Mouse (Mus musculus) left cerebral cortex, postnatal 4 days (tissue): ENCODE measurements around the gene Aspg. TPM values are rescaled to one million over a fixed set of nuclear protein-coding genes. Genes with fewer than 3 reads are reported as not detected.
A peak's percentile ranks its signal among the peaks of the same experiment; 100 is the strongest.

Experiments used
- DNase-seq: peaks from one replicate; pipeline ENCODE4 v3.0.0-alpha.2; 2022
- intact Hi-C: fragments of 180-260 bp; cut with DNase I; formaldehyde crosslinking; loops from one replicate; pipeline ENCODE4 v1.15.1; 2025
- total RNA-seq, 2 experiments: library from RNA; stranded (reverse); gene quantifications; 2 replicates each; pipeline ENCODE4 v1.2.3; 2021

Aspg gene
- total RNA-seq, 2 experiments from 2014 or later = 1.2 to 1.4 TPM

DNA sequence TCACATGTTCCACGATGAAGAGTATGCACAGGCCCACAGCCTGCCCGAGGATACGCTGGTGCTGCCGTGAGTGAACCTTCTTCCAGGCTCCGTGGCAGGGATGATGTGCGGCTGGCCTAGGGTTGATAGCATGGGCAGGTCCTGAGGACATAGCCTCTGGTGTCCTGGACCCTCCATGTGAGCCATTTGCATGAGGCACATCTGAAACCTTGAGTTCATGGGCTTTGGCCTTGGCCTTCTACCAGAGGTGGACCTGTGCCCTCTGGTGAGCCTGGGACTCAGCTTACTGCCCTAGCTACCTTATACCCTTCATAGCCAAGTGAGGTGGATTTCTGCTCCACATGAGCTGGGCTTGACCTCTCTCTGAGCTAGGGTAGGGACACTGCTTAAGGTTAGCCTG is 5.8 kb downstream of the Aspg start:
- intact Hi-C loops = loop anchor here (10.0 kb wide), 1 partner anchor 433 kb away; no protein-coding TSS in a partner anchor
- no peak for DNase-seq

DNA sequence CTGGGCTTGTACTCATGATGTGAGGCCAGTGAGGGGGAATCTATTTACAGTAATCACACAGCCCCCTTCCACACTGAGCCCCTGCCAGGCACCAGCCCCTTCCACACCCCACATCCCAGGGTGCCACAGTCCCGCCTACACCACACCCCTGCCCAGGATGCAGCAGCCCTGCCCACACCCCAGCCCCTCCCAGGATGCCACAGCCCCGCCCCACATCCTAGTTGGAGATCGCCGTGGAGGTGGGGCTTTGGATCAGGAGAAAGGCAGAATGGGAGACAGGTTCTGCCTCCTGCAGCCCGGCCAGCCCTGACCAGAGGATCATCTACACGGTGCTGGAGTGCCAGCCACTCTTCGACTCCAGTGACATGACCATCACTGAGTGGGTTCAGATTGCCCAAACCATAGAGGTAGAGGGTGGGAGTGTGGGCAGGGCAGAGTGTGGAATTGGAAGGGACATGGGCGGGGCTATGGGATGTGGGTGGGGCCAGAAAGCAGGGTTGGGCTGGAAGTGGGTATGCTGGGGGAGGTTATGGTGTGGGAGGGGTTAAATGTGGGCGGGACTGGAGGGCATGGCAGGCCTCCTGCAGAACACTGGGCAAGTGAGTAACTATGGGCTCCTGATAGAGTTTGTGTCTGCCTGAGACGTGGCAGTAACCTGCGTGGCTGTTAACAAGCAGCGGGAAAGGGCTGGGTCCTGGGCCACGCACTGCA is 6.4 kb downstream of the Aspg start:
- no peak for DNase-seq
- intact Hi-C loops = loop anchor here (10.0 kb wide), 1 partner anchor 432 kb away; no protein-coding TSS in a partner anchor

DNA sequence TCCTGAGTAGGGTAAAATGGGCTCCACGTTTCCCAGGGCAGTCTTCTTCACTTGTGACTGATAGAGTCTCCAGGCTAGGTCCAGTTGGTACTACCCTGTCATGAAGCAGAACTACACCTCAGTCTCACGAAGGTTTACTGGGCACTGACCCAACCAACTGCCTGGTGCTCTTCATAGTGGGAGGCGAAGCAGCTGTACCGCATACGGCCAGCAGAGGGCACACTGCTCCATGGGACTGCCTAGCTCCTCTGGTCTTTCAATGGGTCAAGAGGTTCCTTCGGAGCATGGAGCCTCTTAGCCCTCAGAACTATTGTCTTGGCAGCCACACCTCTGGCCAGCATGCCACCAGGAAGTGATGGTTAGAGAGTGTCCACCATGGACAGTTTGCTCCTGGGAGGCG is 7.2 kb downstream of the Aspg start:
- intact Hi-C loops = loop anchor here (10.0 kb wide), 1 partner anchor 431 kb away; no protein-coding TSS in a partner anchor
- peak; percentile 86 for DNase-seq

DNA sequence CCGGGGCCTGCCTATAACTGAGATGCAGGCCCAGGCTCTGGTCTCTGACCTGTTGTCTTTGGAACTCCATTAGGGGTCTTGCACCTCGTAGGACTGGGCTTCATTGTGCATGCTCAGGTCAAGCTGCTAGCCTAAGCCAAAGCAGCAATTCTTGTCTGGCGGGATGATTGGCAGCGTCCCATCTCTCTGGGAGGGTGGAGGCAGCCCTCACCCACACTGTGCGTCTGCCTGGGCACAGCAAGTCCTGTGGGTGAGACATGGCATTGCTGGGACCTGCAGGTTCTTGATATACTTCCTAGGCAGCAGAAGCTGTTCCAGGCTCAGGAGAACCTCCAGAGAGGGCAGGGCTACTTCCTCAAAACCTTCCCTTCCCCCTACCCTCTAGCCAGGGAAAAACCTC is 10.5 kb downstream of the Aspg start:
- DNase-seq = no peak
- intact Hi-C loops = loop anchor here (10.0 kb wide), 1 partner anchor 428 kb away; no protein-coding TSS in a partner anchor

DNA sequence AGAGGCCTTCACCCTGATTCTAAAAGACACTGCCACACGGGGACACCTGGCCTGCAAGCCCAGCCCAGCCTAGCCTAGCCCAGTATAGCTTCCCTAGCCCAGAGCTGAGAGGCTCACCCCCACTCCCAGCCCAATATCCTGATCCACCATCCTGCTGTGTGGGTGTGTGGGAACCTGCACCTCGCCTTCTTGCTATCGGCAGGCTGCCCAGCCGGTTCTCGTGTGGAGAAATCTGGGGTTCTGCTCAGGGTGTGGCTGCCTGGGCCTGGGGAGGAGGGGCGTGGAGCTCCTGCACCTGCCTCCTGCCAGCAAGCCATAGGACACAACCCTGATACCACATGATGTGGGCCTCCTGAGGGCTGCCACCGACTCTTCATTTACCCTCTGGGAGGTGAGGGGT is 11.2 kb downstream of the Aspg start:
- intact Hi-C loops = loop anchor here (10.0 kb wide), 1 partner anchor 427 kb away; no protein-coding TSS in a partner anchor
- no peak for DNase-seq

DNA sequence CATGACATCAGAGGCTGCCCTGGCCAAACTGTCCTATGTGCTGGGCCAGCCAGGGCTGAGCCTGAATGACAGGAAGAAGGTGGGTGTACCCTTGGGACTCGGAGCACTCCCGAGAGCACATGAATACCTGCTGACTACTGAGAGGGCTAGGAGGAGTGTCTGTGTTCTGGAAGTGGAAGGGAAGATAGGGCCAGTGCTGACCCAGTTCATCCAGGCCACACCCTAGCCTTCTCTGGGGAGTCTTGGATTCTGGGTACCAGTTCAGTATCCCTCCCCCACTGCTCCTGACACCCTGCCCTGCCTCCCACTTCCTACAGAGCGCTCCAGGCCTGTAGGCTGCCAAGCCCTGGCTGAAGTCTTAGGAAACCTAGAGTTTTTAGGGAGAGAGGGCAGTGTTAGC is 14.7 kb downstream of the Aspg start:
- no peak for DNase-seq
- intact Hi-C loops = no loop called here

DNA sequence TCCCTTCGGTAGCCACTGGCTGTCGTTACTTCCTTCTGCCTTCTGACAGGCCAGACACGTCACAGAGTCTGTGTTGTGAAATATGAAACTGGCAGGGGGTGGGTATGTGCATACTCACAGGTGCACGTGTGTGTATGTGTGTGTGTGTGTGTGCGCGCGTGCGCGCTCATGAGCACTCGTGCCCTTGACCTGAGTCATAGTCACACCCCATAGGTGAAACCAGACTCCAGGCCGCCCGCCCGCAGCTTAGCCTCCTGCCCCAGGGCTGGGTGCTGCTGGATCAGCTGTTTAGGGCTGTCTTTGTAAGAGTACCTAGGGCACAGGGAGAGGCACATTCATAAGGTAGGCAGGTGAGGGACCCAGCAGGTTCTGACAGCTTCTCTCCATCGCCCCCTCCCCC is 19.4 kb downstream of the Aspg start:
- intact Hi-C loops = no loop called here
- no peak for DNase-seq

DNA sequence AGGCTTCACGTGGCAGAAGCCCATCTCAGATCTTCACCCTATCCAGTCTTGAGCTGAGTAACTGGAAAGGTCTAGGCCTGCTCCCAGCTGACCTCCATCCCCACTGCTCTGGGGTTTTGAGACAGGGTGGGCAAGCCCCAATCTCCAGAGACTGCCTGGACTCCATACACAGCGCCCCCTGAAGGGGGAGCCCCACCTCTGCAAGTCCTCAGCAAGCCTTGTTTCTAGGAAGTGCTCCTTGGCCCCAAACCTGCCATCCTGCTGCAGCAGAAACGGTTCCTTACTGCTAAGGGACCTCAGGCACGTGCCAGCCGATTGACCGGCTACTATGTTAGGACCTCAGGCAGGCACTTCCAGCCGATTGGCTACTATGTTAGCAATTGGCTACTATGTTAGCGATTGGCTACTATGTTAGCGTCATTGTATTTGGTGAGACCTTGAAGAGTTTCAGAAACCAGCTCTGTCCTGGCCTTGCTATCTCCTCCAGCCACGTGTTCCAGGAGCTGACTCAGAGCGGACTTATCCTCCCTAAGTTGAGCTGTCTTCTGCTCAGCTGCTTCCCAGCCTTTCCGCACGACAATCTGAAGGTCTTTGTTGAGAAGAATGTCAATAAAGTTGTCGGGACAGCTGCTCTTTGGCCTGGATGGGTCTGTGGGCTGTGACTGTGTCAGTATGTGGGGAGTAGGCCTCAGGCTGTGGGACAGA is 20.6 kb downstream of the Aspg start:
- intact Hi-C loops = no loop called here
- no peak for DNase-seq

DNA sequence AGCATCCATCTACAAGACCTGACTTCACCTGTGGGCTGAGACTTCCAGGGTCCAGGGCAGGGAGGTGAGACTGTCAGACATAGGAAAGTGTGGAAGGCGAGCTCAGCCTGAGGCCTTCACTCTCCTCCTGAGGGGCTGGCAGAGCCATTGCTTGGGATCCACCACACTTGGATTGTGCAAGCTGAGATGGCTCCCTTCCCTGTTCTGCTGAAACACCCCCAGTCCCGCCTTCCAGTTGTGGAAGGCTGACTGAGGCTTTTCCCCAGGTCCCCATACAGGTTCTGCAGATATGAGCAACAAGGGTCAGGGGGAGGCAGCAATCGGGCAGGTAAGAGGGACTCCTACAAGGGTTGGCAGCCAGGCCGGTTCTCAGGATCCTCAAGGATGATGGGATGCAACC is 22.0 kb downstream of the Aspg start:
- intact Hi-C loops = no loop called here
- no peak for DNase-seq

DNA sequence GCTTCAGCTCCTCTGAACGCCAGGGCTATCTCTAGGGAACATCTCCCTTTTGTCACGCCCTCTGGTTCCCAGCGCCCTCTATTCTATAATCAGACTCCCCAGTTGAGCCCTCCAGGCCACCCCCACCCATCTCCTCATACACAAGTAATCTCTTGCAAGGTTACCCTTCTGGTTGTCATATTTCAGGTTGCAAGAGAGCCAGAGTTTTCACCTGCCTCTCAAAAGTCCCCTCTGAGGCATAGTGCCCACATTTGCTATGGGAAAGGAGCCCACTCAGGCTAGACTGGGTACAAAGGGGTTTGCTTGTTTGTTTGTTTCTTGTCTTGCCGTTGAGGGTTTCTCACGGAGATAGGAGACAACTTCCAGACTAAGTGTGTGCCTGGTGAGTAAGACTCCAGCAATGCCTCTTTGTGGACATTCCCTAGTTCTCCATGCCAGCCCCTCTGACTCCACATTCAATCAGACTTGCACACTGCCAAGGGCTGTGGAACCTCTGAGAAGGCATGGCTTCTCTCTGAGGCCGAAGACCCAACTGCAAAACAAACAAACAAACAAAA is 22.9 kb downstream of the Aspg start:
- intact Hi-C loops = no loop called here

DNA sequence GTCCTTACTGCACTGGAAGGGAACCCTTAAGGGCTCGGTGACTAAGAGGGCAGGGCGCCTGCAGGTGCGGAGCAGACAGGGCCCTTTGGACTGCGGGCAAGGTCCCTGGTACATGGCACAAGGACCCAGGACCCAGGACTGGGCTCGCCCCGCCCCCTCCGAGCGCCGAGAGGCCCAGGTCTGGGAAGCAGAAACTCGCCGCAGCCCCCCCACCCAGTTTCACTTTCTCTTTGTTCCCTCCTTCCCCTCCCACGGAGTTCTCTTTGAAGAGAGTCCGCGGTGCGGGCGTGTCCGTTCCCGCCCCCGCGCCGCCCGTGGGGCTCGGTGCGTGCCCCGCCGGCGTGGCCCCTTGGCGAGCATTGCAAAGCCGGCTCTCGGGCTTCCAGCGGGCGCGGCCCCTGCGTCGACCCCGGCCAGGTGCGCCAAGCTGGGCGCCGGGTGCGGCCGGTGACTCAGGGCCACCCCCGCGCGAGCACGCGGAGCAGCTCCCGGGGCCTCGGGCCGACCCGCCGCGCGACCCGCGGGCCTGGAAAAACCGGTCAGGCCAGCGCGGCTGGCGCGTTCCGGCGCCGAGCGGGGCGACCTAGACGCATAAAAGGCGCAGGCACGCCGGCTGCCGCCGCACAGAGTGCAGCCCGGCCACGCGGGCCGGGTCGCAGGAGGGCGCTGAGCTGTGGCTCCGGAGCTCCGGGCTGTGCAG is 23.8 kb downstream of the Aspg start:
- no peak for DNase-seq

More for the DNA sequence above, 22.9 kb downstream of the Aspg start:
- no peak for DNase-seq

DNA sequence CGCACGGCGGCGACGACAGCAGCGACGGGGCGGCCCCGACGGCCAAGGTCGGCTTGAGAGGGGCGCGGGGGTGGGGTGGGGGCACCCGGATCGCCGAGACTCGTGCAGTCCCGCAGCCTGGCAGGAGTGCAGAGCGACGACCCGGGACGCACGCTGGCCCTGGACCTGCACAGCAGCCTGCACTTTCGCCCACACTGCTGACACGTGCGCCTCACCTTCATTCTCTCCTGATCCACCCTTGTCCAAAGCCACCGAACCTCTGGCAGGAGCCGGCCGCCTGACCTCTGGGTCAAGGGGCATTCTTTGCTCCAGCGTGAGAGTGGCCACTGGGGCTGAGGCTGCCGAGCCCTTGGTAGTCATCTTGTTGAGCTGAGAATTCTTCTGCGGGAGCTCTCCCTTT is 24.5 kb downstream of the Aspg start:
- no peak for DNase-seq

More for the DNA sequence above, 23.8 kb downstream of the Aspg start:
- intact Hi-C loops = no loop called here

DNA sequence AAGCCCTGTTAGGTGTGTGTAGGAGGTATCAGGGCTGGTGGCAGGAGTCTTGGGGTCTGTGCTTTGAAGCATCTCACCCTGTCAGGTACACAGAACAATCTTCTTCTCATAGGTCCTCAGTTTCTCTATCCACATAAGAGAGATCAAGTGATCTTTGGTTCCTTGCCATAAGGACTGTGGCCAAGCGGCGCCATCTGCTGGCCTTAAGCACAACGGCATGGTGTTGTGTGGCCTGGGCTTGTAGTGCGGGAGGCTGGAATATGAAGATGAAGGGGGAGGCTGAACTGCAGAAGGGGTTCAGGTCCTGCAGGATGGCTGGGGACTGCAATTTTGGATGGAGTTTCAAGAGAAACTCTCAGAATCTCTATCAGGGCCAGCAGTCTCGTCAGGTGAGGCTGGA is 33.8 kb downstream of the Aspg start:
- peak; percentile 47 for DNase-seq
- intact Hi-C loops = loop anchor here (10.0 kb wide), 1 partner anchor 195 kb away; no protein-coding TSS in a partner anchor

More for the DNA sequence above, 24.5 kb downstream of the Aspg start:
- intact Hi-C loops = no loop called here

DNA sequence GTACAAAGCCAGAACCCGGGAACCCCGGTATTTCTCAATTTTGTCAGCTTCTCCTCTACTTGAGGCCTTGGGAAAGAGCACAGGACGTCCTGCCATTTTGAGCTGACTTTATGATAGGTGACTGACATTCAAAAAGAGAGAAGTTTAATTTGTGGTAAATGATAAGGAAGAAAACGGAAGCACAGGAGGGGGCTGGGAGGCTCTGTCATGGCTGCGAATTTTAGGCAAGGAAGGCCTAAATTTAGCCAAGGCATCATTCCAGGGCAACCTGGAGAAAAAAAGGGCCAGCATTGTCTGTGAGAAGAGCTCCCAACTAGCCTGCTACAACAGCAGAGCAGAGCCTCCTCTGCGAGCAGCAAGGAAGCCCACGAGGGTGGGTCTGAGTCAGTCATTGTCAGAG is 34.3 kb downstream of the Aspg start:
- intact Hi-C loops = loop anchor here (10.0 kb wide), 1 partner anchor 194 kb away; no protein-coding TSS in a partner anchor
- no peak for DNase-seq

DNA sequence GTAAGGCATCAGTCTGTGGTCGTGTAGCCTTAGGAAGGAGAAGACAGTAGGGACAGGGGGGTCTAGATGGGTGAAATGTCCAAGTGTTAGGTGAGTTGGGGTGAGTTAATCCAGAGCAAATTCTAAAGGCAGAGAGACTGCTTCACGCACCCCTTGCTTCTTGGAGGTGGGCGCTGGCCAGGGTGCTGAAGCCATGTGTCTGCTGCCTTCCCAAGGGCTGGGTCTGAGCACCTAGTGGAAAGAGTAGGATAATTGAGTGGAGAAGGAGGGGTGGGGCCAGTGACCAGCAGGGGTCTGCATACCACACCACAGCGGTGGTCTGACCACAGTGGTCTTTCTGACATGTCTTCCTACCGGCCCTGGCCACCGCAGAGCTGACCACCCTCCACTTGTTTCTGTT is 34.8 kb downstream of the Aspg start:
- no peak for DNase-seq
- intact Hi-C loops = loop anchor here (10.0 kb wide), 1 partner anchor 194 kb away; no protein-coding TSS in a partner anchor

DNA sequence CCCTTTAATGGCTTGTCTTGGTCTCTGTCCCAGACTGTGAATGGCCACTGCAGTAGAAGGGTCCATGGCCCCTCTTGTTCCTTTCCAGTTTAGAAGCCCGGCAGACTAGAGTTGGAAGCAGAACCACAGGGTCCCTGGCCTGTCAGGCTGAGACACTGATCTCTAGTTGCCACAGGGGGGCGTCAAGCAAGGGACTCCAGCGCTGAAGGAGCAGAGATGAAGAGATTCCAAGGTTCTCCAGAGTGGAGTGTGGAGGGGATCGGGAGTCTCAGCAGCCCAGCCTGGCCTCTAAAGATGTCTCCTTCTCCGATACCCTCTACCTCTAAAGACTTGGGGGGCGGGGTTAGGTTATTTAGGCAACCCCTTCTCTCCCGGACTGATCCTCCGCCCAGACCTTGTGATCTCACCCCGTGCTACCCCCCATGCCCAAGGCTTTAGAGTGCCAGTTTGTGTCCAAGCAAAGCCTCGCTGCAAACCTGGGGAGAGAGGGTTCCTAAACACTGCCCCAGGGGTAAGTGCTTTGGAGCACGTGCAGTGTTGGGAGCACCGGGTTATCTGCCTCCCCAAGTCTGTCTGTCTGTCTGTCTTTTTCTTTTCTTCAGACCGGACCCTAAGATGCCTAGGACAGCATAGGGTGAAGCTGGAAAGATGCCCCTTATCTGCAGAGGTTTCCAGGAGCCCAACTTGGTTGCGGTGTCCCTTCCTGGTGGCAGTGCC is 36.8 kb downstream of the Aspg start:
- intact Hi-C loops = loop anchor here (10.0 kb wide), 1 partner anchor 192 kb away; no protein-coding TSS in a partner anchor
- peak; percentile 53 for DNase-seq

DNA sequence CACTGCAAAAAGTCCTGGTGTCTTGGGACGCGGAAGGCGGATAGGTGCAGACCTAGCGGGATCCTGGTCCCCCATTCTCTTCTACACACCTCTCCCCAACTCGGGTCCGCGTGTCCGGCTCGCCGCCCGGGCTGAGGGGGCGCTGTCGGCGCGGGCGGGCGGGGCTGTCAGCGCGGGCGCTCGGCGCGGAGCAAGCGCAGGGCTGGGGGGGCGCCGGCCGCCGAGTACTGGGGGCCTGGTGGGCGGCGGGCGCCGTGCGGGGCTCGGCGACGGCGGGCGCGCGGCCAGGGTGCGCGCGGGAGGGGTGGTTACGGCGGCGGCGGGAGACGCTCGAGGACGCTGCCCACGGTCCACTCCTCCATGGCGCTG is 37.3 kb downstream of the Aspg start:
- no peak for DNase-seq
- intact Hi-C loops = loop anchor here (10.0 kb wide), 1 partner anchor 191 kb away; no protein-coding TSS in a partner anchor

DNA sequence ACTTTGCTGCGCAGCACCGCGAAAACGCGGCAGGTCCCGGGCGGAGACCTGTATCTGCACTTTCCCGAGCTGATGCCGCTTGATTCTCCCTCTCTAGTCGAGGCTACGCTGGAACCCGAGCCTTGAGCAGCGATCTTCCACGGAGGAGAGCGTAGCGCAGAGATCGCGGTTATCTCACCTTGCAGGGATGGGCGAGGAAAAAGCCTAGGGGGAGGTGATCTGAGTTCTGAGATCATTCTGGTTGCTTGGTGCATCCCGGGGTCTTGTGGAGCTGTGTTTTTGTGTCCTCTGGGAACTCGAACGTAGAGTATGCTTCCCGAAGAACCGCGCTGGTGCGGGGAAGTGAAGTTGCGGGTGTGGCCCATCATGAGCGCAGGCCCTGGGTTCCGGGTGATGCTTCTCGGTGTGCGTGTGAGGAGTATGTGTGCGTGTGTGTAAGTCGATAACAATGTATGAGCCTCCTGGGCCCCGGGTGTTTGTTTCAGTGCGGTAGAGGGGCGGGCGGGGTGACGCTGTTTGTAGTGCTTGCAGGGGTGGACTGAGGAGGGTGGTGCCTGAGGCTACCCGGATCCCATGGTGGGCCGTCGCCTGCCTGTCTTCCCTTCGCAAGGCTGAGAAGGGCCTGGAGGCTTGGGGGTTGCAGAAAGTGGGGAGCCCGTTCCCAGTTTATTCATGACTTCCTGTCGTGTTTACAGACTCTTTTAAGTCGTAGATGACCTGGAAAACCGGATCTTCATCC is 38.1 kb downstream of the Aspg start:
- intact Hi-C loops = loop anchor here (1.0 to 10.0 kb wide), 3 partner anchors 190 to 398 kb away; no protein-coding TSS in a partner anchor
- no peak for DNase-seq

DNA sequence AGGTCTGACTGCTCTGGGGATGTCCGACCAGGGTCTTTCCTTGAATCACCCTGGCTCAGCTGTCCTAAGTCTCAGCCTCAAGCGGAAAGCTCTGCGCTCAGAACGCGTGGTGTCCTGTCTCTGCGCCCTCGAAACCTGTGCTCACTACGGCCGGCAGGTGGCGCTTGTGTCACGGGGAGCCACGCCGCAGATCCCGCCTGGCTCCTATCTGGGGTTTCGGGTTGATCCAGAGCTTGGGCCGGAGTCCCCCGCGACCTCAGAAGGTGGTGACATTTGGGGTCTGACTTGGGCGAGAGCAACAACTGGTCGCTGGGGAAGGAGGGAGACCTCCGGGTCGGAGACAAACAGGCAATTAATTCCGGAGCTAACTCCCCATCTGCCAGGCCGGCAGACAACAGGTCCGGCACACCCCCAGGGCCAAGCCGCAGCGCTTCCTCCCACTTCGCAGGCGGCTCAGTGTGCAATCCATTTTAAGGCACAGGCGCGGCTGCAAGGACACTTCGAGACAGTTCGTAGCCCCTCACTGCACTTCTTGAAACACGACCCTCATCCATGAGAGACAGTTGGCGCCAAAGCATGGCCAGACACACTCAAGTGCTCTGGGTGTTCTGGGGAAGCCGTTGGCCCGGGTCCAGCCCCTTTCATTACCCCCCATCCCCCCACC is 38.9 kb downstream of the Aspg start:
- intact Hi-C loops = loop anchor here (1.0 to 10.0 kb wide), 3 partner anchors 189 to 397 kb away; no protein-coding TSS in a partner anchor
- peak; percentile 85 for DNase-seq
